11 mouse cellular contexts compared by ENCODE assay signal in genomic region chr9:8035546-8035945, GRCm38 (mm10). TPM values are rescaled to one million over a fixed set of nuclear protein-coding genes. Genes with fewer than 3 reads are reported as not detected.
DNase-seq lines count a peak whose midpoint lies in the region; ATAC-seq and TF ChIP-seq lines count a peak whose summit lies in the region.
"Had no signal": no experiment of that assay in that cellular context is flagged by ENCODE, and none has a peak within 500 bp of the region (broad histone marks: within the 10 kb centered on the region; RNA-seq: fewer than 3 reads in every experiment).

No protein-coding gene starts in this region.

- no peak overlapping the region for H3K27ac ChIP-seq in midbrain, embryonic 11.5 days (ENCODE audit: low read depth, low read length)
- H3K27ac ChIP-seq in midbrain, postnatal 0 days (ENCODE audit: low read depth, low read length) = no peak overlapping the region
- H3K27ac ChIP-seq: hindbrain, embryonic 15.5 days had no signal

- H3K27me3 ChIP-seq in midbrain, embryonic 11.5 days (ENCODE audit: control insufficient read depth, insufficient read depth, low read length) = no peaks in the 10 kb centered on the region
- H3K27me3 ChIP-seq in midbrain, postnatal 0 days (ENCODE audit: insufficient read depth, low read length) = no peaks in the 10 kb centered on the region
- no peaks in the 10 kb centered on the region for H3K27me3 ChIP-seq in myocyte (ENCODE audit: control insufficient read depth, insufficient read depth, insufficient read length)
- H3K27me3 ChIP-seq: hindbrain, embryonic 15.5 days had no signal

- H3K4me3 ChIP-seq in midbrain, embryonic 11.5 days (ENCODE audit: low read depth, low read length) = no peak overlapping the region
- no peak overlapping the region for H3K4me3 ChIP-seq in midbrain, postnatal 0 days (ENCODE audit: low read depth, low read length)
- H3K4me3 ChIP-seq in myocyte = no peak overlapping the region
- H3K4me3 ChIP-seq: hindbrain, embryonic 15.5 days; megakaryocyte, embryonic 14.5 days had no signal

- H3K4me1 ChIP-seq in midbrain, embryonic 11.5 days (ENCODE audit: control insufficient read depth, insufficient read depth, low read length) = no peaks in the 10 kb centered on the region
- H3K4me1 ChIP-seq in midbrain, postnatal 0 days (ENCODE audit: insufficient read depth, low read length) = no peaks in the 10 kb centered on the region
- H3K4me1 ChIP-seq: hindbrain, embryonic 15.5 days; megakaryocyte, embryonic 14.5 days had no signal

- H3ac ChIP-seq in myocyte (ENCODE audit: control insufficient read depth, insufficient read length) = no peak overlapping the region

- H3K79me2 ChIP-seq in myocyte (ENCODE audit: control insufficient read depth, insufficient read depth) = no peaks in the 10 kb centered on the region

- H3K9me3 ChIP-seq in midbrain, embryonic 11.5 days (ENCODE audit: control insufficient read depth, low read length) = no peaks in the 10 kb centered on the region
- no peaks in the 10 kb centered on the region for H3K9me3 ChIP-seq in midbrain, postnatal 0 days (ENCODE audit: low read length)
- H3K9me3 ChIP-seq: hindbrain, embryonic 15.5 days; megakaryocyte, embryonic 14.5 days had no signal

- H3K36me3 ChIP-seq in midbrain, embryonic 11.5 days (ENCODE audit: control insufficient read depth, insufficient read depth, low read length) = no peaks in the 10 kb centered on the region
- no peaks in the 10 kb centered on the region for H3K36me3 ChIP-seq in midbrain, postnatal 0 days (ENCODE audit: insufficient read depth, low read length)
- no peaks in the 10 kb centered on the region for H3K36me3 ChIP-seq in myocyte (ENCODE audit: control insufficient read depth, insufficient read depth)

- DNase-seq in midbrain, embryonic 11.5 days (ENCODE audit: low spot score, missing footprints) = no peak
- DNase-seq in midbrain, postnatal 0 days (ENCODE audit: low spot score) = no peak
- peak; percentile 24 for DNase-seq in embryo, embryonic 9.5 days (ENCODE audit: extremely low spot score)
- peak; percentile 38 for DNase-seq in large intestine, adult 2 months (ENCODE audit: low read depth, low spot score)
- DNase-seq in layer of hippocampus, postnatal 25 days (ENCODE audit: extremely low spot score in 1 of 2, low spot score in 1 of 2) = no peak
- no peak for DNase-seq in Muller cell, postnatal 12 days (ENCODE audit: inconsistent ontology term)
- DNase-seq in ovary, adult 18-20 months (ENCODE audit: low spot score) = no peak
- DNase-seq: spleen, adult 18-20 months had no signal

- H3K4me2 ChIP-seq in midbrain, embryonic 11.5 days = no peak overlapping the region
- H3K4me2 ChIP-seq in midbrain, postnatal 0 days (ENCODE audit: low read depth, low read length, poor library complexity, severe bottlenecking) = no peak overlapping the region
- peak overlapping the region; percentile 2 for H3K4me2 ChIP-seq in myocyte (ENCODE audit: low read depth)
- H3K4me2 ChIP-seq: hindbrain, embryonic 15.5 days had no signal

- 38% methylated on average over 7 of the region's 7 CpGs for WGBS in midbrain, embryonic 11.5 days
- WGBS in midbrain, postnatal 0 days = 63% methylated on average over 7 of the region's 7 CpGs
- 5% methylated on average over 7 of the region's 7 CpGs for WGBS in large intestine, adult 2 months

- peak; percentile 41; the same call in 1 of the 2 replicates for ATAC-seq in midbrain, embryonic 11.5 days (ENCODE audit: low FRiP score)
- ATAC-seq in midbrain, postnatal 0 days (ENCODE audit: low FRiP score) = no peak

- no peak for TF ChIP-seq POLR2A in myocyte (IDR thresholded peaks at IDR 0.05; ENCODE audit: insufficient read length, low read depth)

- H3K9ac ChIP-seq in midbrain, embryonic 11.5 days (ENCODE audit: low read length) = no peak overlapping the region
- no peak overlapping the region for H3K9ac ChIP-seq in midbrain, postnatal 0 days (replicated peaks; ENCODE audit: low read length, poor library complexity, severe bottlenecking)
- H3K9ac ChIP-seq: hindbrain, embryonic 15.5 days had no signal

- TF ChIP-seq CTCF in midbrain, postnatal 0 days (IDR thresholded peaks at IDR 0.05) = no peak

TF ChIP-seq in myocyte, 11 proteins besides CTCF, POLR2A, EP300 and RAD21:
- TF ChIP-seq MYOD1 (IDR thresholded peaks at IDR 0.05; ENCODE audit: control insufficient read depth in 1 of 3, insufficient read length in 2 of 3, low read depth in 2 of 3) (peak in 2 of 3 experiments; percentile 61 to 72), MYOG (IDR thresholded peaks at IDR 0.05; ENCODE audit: control insufficient read depth in 1 of 3, insufficient read depth in 1 of 3, insufficient read length in 2 of 3, low read depth in 2 of 3) (peak; percentile 2 to 75 (median 7)), CEBPB (IDR thresholded peaks at IDR 0.05; ENCODE audit: insufficient read depth, poor library complexity, severe bottlenecking) (no peak), TCF12 (IDR thresholded peaks at IDR 0.05; ENCODE audit: insufficient read depth, poor library complexity, severe bottlenecking) (peak; percentile 19)
TF ChIP-seq in myocyte: peak in this region for 3.

RNA-seq across cellular contexts. Expression of gene Cfap300, which starts 7.1 kb away (rescaled TPM):
- 20.6 and 20.7 TPM in 2 replicates for polyA plus RNA-seq in midbrain, embryonic 11.5 days (2014; fragmentation: Nextera tagmentation; extraction: Ambion mirVana)
- 12.1 and 20.1 TPM in 2 replicates for total RNA-seq in midbrain, postnatal 0 days (2014; rRNA removed)
- 9.9 and 11.9 TPM in 2 replicates for polyA plus RNA-seq in midbrain, postnatal 0 days (2015; fragmentation: Nextera tagmentation; extraction: Ambion mirVana)
- polyA plus RNA-seq in large intestine, adult 2 months (2012; rRNA removed) = 0.78 and 0.81 TPM in 2 replicates
- polyA plus RNA-seq in myocyte (2012; fragmentation: generic; extraction: Trizol) = 0.84 TPM
- total RNA-seq in layer of hippocampus, postnatal 25 days (2021) = 10 to 100 TPM; 10.1 to 10.4 TPM

RNA-seq across cellular contexts. Expression of gene Yap1, which starts 31.1 kb away (rescaled TPM):
- 22.1 and 25.0 TPM in 2 replicates for polyA plus RNA-seq in midbrain, embryonic 11.5 days (2014; fragmentation: Nextera tagmentation; extraction: Ambion mirVana)
- 12.5 and 15.8 TPM in 2 replicates for total RNA-seq in midbrain, postnatal 0 days (2014; rRNA removed)
- polyA plus RNA-seq in midbrain, postnatal 0 days (2015; fragmentation: Nextera tagmentation; extraction: Ambion mirVana) = 3.1 and 4.1 TPM in 2 replicates
- 17.9 and 24.3 TPM in 2 replicates for polyA plus RNA-seq in large intestine, adult 2 months (2012; rRNA removed)
- 27.5 TPM for polyA plus RNA-seq in myocyte (2012; fragmentation: generic; extraction: Trizol)
- total RNA-seq in layer of hippocampus, postnatal 25 days (2021) = 10 to 100 TPM; 14.2 to 17.3 TPM

Comparison
In these comparisons a context has a peak if more than half of its experiments do, and no peak if none do; other contexts are left out.
1. DNase-seq: peak in embryo, embryonic 9.5 days (single experiment) and large intestine, adult 2 months (single experiment); none in midbrain, embryonic 11.5 days (single experiment), midbrain, postnatal 0 days (single experiment), layer of hippocampus, postnatal 25 days (0 of 2), Muller cell, postnatal 12 days (single experiment) and ovary, adult 18-20 months (single experiment).